Mouse (Mus musculus) neural tube, embryonic 12.5 days (tissue): ENCODE measurements around the gene Pyroxd2. TPM values are rescaled to one million over a fixed set of nuclear protein-coding genes. Genes with fewer than 3 reads are reported as not detected.
A peak's percentile ranks its signal among the peaks of the same experiment; 100 is the strongest.
"Not testable (repeated sequence)": the region's sequence is repeated elsewhere in the genome, so short reads cannot be mapped to it uniquely, and the experiment has no call there.

Experiments used
- ATAC-seq: fragments of 200-750 bp; cut with Nextera tagmentation; 2 replicates; pipeline ENCODE4 v1.8.0; 2017; ENCODE audit warnings: low read depth, mild to moderate bottlenecking, moderate TSS enrichment, moderate library complexity; ENCODE audit not compliant: low FRiP score
- H3K27ac ChIP-seq: fragments of 300-500 bp; sonication (generic); 2 replicates; pipeline ENCODE4 v1.5.1; 2016
- H3K27me3 ChIP-seq: fragments of 300-500 bp; sonication (generic); replicated peaks from 2 replicates; pipeline ENCODE4 v1.6.1; 2016; ENCODE audit warnings: mild to moderate bottlenecking
- H3K36me3 ChIP-seq: fragments of 300-500 bp; sonication (generic); 2 replicates; pipeline ENCODE4 v1.6.1; 2016; ENCODE audit warnings: mild to moderate bottlenecking
- H3K4me1 ChIP-seq: fragments of 300-500 bp; sonication (generic); 2 replicates; pipeline ENCODE4 v1.6.1; 2016
- H3K4me2 ChIP-seq: fragments of 300-500 bp; sonication (generic); replicated peaks from 2 replicates; pipeline ENCODE4 v1.6.1; 2016; ENCODE audit warnings: mild to moderate bottlenecking
- H3K4me3 ChIP-seq: fragments of 300-500 bp; sonication (generic); 2 replicates; pipeline ENCODE4 v1.5.1; 2016
- H3K9ac ChIP-seq: fragments of 300-500 bp; sonication (generic); 2 replicates; pipeline ENCODE4 v1.6.1; 2016; ENCODE audit warnings: mild to moderate bottlenecking
- H3K9me3 ChIP-seq: fragments of 300-500 bp; sonication (generic); 2 replicates; pipeline ENCODE4 v1.6.1; 2016; ENCODE audit warnings: mild to moderate bottlenecking
- WGBS: fragments of 180-500 bp; shearing (Covaris S2); methylation state at CpG from one replicate; pipeline ENCODE4 v1.1.7; 2016; 5-methylcytosine and 5-hydroxymethylcytosine counted together
- polyA plus RNA-seq: library from polyadenylated mRNA; unstranded; fragments of >200 nt; fragmentation: Nextera tagmentation; extraction: Ambion mirVana; gene quantifications from 2 replicates; pipeline ENCODE4 v1.2.1, GENCODE M21; 2016

The Pyroxd2 gene
- polyA plus RNA-seq, 1 experiment from 2014 or later: 1.9 TPM

DNA sequence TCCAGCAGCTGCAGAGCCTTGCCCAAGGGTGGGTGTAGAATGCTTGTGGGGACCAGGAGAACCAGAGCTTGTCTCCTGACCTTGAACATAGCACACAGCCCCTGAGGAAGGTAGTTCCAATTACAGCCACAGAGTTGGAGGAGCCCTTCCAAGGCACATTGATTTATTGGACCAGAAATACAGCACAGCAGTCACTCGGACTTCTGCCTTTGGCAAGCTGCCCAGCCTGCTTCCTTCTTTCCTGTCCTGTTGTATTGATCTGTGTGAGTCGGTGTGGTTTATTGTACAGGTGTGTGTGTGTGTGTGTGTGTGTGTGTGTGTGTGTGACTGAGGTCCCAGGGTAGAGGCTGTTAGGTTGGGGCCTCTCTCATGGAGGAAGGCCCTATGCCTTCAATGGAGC is 30.1 kb downstream of the Pyroxd2 start:
- no peak overlapping the region for H3K27ac ChIP-seq
- H3K4me1 ChIP-seq: peaks cover 12% of the 10 kb centered on the region
- H3K27me3 ChIP-seq: no peaks in the 10 kb centered on the region
- peak; percentile 56; the same call in 1 of the 2 replicates for ATAC-seq
- 20% methylated on average over 2 of the region's 2 CpGs for WGBS
- no peak overlapping the region for H3K4me3 ChIP-seq
- H3K36me3 ChIP-seq: no peaks in the 10 kb centered on the region
- H3K4me2 ChIP-seq: no peak overlapping the region
- no peaks in the 10 kb centered on the region for H3K9me3 ChIP-seq
- H3K9ac ChIP-seq: no peak overlapping the region

DNA sequence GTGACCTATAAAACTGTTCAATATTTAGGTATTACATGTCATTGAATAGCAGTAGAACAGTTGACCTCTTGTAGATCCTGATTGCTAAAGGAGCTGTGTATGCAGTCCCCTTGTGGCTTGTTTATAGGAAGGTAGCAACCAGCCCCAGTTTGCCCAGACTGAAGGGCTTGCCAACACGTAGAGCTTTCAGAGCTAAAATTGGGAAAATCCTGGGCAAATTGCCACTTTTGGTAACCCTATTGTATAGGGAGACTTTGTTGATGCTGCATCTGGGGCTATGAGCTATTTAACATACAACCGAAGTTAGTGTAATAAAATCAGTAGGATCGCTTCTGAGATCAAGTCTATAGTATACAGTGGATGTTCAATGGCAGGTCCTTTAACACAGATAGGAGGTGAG is 34.5 kb downstream of the Pyroxd2 start:
- H3K27me3 ChIP-seq: no peaks in the 10 kb centered on the region
- 85% methylated on average over 3 of the region's 3 CpGs for WGBS
- H3K4me2 ChIP-seq: no peak overlapping the region
- no peak overlapping the region for H3K4me3 ChIP-seq
- no peak overlapping the region for H3K9ac ChIP-seq
- H3K36me3 ChIP-seq: no peaks in the 10 kb centered on the region
- no peaks in the 10 kb centered on the region for H3K9me3 ChIP-seq
- peaks cover 12% of the 10 kb centered on the region for H3K4me1 ChIP-seq
- ATAC-seq: no peak
- H3K27ac ChIP-seq: no peak overlapping the region

DNA sequence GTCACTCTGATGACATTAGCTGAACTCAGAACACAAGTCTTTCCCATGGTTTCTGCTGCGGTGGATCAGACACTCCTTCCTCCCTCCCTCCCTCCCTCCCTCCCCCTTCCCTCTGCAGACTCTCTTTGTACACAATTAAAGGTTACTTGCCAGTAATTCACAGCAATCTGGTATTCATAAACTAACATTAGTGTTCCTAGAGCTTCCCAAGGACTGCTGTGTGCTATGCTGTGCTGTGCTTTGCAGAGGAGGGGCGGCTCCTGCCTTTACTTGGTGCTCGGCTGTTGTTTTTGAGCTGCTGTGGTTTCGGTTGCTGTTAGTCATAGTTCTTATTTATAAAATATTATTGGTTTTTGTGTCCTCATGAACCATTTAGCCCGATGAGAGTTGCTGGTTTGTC is 34.9 kb downstream of the Pyroxd2 start:
- peaks cover 10% of the 10 kb centered on the region for H3K4me1 ChIP-seq
- no peaks in the 10 kb centered on the region for H3K27me3 ChIP-seq
- H3K4me3 ChIP-seq: no peak overlapping the region
- no peaks in the 10 kb centered on the region for H3K36me3 ChIP-seq
- H3K9ac ChIP-seq: no peak overlapping the region
- 86% methylated on average over 5 of the region's 5 CpGs for WGBS
- H3K27ac ChIP-seq: no peak overlapping the region
- no peaks in the 10 kb centered on the region for H3K9me3 ChIP-seq
- H3K4me2 ChIP-seq: no peak overlapping the region
- no peak for ATAC-seq

DNA sequence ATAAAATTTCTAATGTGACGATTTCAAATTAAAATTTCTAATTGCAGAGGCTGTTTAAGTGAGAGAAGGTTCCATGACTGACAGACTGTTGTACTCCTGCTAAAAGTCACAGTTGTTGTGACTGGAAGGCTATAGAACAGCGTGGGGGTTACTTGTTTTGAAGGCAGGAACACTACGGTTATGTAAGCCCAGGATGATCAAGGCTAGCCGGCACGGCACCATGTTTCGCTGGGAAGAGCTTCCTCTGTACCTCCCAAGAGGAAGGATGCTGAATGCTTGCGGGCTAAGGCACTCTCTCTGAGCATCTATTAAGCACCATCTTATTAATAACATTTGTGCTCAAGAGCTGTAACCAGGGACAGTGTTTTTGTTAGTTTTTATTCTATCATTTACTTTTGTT is 36.1 kb downstream of the Pyroxd2 start:
- Histone ChIP-seq H3K9ac (no peak overlapping the region), H3K4me2 (no peak overlapping the region), H3K4me1 (peaks cover 2% of the 10 kb centered on the region; the same call in 1 of the 2 replicates), H3K27me3 (no peaks in the 10 kb centered on the region), H3K27ac (no peak overlapping the region), H3K4me3 (no peak overlapping the region), H3K36me3 (no peaks in the 10 kb centered on the region), H3K9me3 (no peaks in the 10 kb centered on the region)
- WGBS: 78% methylated on average over 7 of the region's 7 CpGs
- no peak for ATAC-seq

DNA sequence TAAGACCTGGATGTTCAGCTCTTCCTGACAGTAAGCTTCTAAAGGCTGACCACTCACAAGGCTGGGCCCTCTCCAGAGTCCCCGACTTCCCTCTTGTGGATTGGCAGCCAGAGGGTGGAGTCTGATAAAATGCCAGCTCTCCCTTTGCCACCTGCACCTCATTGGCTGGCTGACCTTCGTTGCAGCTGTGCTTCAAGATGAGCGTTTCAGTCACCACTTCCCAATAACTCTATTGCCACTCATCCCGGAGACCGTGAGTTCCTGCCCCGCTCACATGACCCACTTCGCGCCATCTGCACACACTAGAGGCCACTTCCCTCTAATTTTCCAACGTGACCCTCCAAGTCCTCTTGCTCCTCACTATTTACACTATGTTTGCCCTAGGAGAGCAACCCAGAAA is 38.8 kb downstream of the Pyroxd2 start:
- no peaks in the 10 kb centered on the region for H3K36me3 ChIP-seq
- no peak overlapping the region for H3K9ac ChIP-seq
- 85% methylated on average over 9 of the region's 9 CpGs for WGBS
- H3K4me3 ChIP-seq: no peak overlapping the region
- H3K27ac ChIP-seq: no peak overlapping the region
- H3K9me3 ChIP-seq: no peaks in the 10 kb centered on the region
- H3K4me2 ChIP-seq: no peak overlapping the region
- no peak for ATAC-seq
- H3K4me1 ChIP-seq: no peaks in the 10 kb centered on the region
- no peaks in the 10 kb centered on the region for H3K27me3 ChIP-seq

DNA sequence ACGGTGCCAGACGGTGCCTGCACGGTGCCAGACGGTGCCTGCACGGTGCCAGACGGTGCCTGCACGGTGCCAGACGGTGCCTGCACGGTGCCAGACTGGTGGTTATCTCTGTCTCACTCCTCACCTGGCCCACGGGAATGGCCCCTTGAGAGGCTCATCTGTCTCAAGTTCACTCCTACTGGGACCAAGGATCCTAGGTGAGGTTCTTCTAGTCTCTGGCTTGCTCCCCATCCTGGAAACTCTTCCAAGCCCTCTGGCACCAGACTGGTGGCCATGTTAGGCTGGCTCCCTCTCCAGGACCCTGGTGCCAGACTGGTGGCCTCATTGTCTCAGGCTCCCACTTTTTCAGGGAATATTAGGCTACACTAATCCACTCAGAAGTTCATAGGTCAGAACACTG is 53.1 kb downstream of the Pyroxd2 start:
- 94% methylated on average over 10 of the region's 10 CpGs for WGBS
- H3K27ac ChIP-seq: no peak overlapping the region

DNA sequence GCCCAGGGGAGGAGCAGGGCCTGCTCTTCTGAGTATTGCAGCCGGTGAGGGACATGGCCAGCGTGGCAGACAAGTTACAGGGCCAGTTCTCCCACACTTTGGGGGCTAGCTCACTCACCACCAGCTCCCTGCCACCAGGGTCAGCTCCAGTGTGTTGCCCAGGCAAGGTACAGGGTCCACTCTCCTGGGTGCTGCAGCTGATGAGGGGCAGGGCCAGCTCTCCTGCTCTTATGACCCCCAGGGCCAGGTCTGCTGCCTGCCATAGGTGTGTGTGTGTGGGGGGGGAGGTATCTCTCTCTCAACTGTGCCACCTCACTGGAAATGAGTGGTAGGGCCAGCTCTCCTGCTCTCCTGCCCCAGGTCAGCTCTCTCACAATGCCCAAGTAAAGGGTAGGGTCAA is 54.0 kb downstream of the Pyroxd2 start:
- Histone ChIP-seq H3K27ac (no peak overlapping the region), H3K4me1 (peaks cover 19% of the 10 kb centered on the region), H3K9ac (no peak overlapping the region), H3K4me3 (no peak overlapping the region), H3K4me2 (no peak overlapping the region), H3K9me3 (no peaks in the 10 kb centered on the region), H3K36me3 (no peaks in the 10 kb centered on the region), H3K27me3 (no peaks in the 10 kb centered on the region)
- WGBS: 61% methylated on average over 2 of the region's 2 CpGs
- no peak for ATAC-seq

More for the DNA sequence above, 53.1 kb downstream of the Pyroxd2 start:
- Histone ChIP-seq H3K36me3 (no peaks in the 10 kb centered on the region), H3K4me1 (peaks cover 19% of the 10 kb centered on the region), H3K4me3 (no peak overlapping the region), H3K9ac (no peak overlapping the region), H3K4me2 (no peak overlapping the region), H3K27me3 (no peaks in the 10 kb centered on the region), H3K9me3 (no peaks in the 10 kb centered on the region)
- no peak for ATAC-seq

DNA sequence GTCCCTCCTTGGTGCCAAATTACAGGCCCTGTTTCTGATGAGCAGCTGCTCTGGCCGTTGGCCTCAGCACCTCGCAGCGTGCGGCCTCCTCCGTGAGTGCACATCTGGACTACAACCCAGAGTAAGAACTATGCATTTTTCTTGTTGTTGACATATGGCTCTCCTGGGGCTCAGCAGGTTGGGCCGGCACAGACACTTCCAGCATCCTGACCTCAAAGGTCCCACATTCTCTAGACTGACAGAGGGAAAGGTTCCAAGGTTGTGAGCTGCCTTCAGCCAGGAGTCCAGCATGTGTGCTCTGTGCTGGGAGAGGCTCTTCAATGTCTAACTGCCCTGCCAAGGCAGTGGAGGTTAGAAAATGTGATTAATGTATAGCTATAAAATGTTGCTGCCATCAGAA is 55.2 kb downstream of the Pyroxd2 start:
- no peak overlapping the region for H3K9ac ChIP-seq
- H3K36me3 ChIP-seq: no peaks in the 10 kb centered on the region
- no peak overlapping the region for H3K27ac ChIP-seq
- no peak overlapping the region for H3K4me2 ChIP-seq
- WGBS: 52% methylated on average over 6 of the region's 6 CpGs
- ATAC-seq: no peak
- H3K4me1 ChIP-seq: peaks cover 19% of the 10 kb centered on the region
- no peaks in the 10 kb centered on the region for H3K9me3 ChIP-seq
- H3K4me3 ChIP-seq: no peak overlapping the region
- H3K27me3 ChIP-seq: no peaks in the 10 kb centered on the region

DNA sequence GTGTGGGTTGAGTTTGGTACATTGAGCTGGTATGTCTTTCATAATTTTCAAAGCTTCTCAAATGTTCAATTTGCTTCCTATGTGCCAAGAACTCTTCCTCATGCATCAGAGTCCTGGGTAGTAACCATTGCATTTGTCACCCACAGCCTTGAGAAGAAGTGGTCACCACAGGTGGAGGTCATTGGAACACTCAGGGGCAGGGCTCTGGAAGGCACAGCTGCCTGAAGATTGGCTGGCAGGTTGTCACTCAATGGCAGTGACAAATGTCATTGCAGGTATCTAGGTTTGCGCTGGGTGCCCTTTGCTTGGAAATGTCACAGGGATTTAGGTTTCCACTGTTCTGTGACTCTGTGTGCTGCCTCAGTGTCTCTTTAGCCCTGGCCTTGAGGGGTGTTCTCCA is 62.3 kb downstream of the Pyroxd2 start:
- H3K9ac ChIP-seq: no peak overlapping the region
- 97% methylated on average over 1 of the region's 1 CpGs for WGBS
- no peak overlapping the region for H3K4me3 ChIP-seq
- H3K27ac ChIP-seq: no peak overlapping the region
- H3K4me1 ChIP-seq: no peaks in the 10 kb centered on the region; the same call in 1 of the 2 replicates
- no peaks in the 10 kb centered on the region for H3K27me3 ChIP-seq
- H3K4me2 ChIP-seq: no peak overlapping the region
- H3K36me3 ChIP-seq: no peaks in the 10 kb centered on the region
- ATAC-seq: no peak
- H3K9me3 ChIP-seq: no peaks in the 10 kb centered on the region

DNA sequence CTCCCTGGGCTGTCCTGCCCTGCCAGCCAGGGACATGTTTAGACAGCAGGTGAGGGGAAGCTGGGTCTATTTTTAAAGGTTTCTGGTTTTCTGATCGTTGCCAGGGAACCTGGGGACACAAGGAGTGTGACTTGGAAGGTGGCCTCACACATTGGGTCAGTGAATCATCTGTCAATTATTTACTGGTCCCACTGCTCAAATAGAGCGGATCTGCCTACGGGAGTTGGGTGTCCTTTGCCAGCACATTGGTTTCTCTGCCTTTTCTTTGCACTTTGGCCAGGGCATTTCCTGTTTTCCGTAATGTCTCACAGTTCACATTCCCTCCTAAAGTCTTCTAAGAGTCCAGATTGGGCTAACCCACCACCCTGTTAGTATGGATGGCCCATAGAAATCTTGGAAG is 62.8 kb downstream of the Pyroxd2 start:
- no peaks in the 10 kb centered on the region for H3K27me3 ChIP-seq
- no peak overlapping the region for H3K4me3 ChIP-seq
- no peak for ATAC-seq
- no peaks in the 10 kb centered on the region for H3K36me3 ChIP-seq
- H3K4me2 ChIP-seq: no peak overlapping the region
- H3K9me3 ChIP-seq: no peaks in the 10 kb centered on the region
- H3K4me1 ChIP-seq: no peaks in the 10 kb centered on the region; the same call in 1 of the 2 replicates
- no peak overlapping the region for H3K27ac ChIP-seq
- WGBS: 59% methylated on average over 4 of the region's 4 CpGs
- no peak overlapping the region for H3K9ac ChIP-seq

DNA sequence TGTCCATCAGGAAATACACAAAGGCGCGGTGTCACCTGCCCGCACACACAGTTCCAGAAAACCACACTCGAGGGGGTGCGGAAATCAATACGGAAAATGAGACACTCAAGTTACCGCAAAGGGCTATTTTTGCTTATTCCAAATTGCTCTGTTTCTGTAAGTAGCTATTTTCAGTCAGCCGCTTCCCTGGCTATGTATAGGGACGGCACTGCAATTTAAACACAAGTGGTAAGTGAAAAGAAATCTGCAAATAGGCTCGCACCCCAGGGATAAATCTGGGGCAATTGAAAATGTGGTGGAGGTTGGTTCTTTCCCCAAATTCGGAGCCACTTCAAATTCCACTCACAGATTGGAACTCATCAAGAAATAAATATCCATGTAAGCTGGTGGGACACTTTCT is 63.3 kb downstream of the Pyroxd2 start:
- H3K36me3 ChIP-seq: no peaks in the 10 kb centered on the region
- no peak overlapping the region for H3K4me3 ChIP-seq
- H3K27me3 ChIP-seq: no peaks in the 10 kb centered on the region
- H3K9ac ChIP-seq: no peak overlapping the region
- WGBS: 89% methylated on average over 11 of the region's 11 CpGs
- H3K4me2 ChIP-seq: no peak overlapping the region
- H3K4me1 ChIP-seq: no peaks in the 10 kb centered on the region
- no peak overlapping the region for H3K27ac ChIP-seq
- no peak for ATAC-seq
- H3K9me3 ChIP-seq: no peaks in the 10 kb centered on the region

DNA sequence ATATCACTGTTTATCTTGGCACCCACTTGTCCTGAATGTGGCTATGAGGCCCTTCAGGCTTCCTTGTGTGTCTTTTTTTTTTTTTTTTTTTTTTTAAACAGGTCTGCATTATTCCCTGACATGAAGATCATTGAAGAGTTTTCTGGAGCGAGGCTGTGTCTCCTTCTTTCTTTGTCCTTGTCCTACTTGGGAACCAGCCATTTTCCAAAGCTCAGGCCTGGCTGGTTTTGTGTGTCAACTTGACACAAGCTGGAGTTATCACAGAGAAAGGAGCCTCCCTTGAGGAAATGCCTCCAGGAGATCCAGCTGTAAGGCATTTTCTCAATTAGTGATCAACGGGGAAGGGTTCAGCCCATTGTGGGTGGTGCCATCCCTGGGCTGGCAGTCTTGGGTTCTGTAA is 69.8 kb downstream of the Pyroxd2 start:
- not testable (repeated sequence) for H3K36me3 ChIP-seq, ATAC-seq, H3K27me3 ChIP-seq, H3K4me2 ChIP-seq, H3K4me1 ChIP-seq, H3K9ac ChIP-seq, H3K4me3 ChIP-seq, H3K9me3 ChIP-seq, H3K27ac ChIP-seq
- 79% methylated on average over 2 of the region's 2 CpGs for WGBS

DNA sequence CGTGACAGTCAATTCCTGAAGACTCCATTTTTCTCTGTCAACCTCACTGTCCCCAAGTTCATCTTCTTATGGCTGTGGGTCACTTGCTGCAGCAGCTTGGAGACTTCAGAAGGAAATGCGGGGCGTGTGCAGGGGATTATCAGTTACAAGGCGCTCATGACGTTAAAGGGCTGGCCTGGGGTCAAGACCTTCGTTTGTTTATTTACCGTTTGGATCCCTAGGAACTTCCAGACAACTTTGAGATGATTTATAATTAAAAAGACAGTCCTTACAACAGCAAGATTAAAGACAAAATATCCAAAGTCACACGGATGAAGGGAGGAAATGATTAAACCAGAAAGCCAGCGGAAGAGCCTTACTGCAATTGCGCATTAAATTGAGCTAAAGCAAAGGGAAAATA is 74.4 kb downstream of the Pyroxd2 start:
- peaks cover 16% of the 10 kb centered on the region; the same call in 1 of the 2 replicates for H3K4me1 ChIP-seq
- ATAC-seq: no peak

More for the DNA sequence above, 74.4 kb downstream of the Pyroxd2 start:
- Histone ChIP-seq H3K27me3 (peaks cover 18% of the 10 kb centered on the region; the same call in 1 of the 2 replicates), H3K9ac (no peak overlapping the region), H3K9me3 (no peaks in the 10 kb centered on the region), H3K4me3 (no peak overlapping the region), H3K27ac (no peak overlapping the region), H3K4me2 (no peak overlapping the region), H3K36me3 (no peaks in the 10 kb centered on the region)
- WGBS: 80% methylated on average over 10 of the region's 10 CpGs
